Mouse (Mus musculus) thymus, adult 18-20 months (tissue): ENCODE measurements around the gene Cavin4.
"Not testable (repeated sequence)": the region's sequence is repeated elsewhere in the genome, so short reads cannot be mapped to it uniquely, and the experiment has no call there.

Experiments used
- DNase-seq, 2 experiments: peaks; one replicate each; pipeline ENCODE4 v3.0.0; 2022; ENCODE audit warnings: mixed read lengths in 2 of 2

The Cavin4 gene

GRCm38 (mm10) chr4:48674412-48674811 lies 11.1 kb downstream of the Cavin4 start:
- DNase-seq, result no peak

GRCm38 (mm10) chr4:48676570-48677185 lies 13.4 kb downstream of the Cavin4 start:
- DNase-seq, result no peak

- no peak for DNase-seq
Observed at GRCm38 (mm10) chr4:48677276-48677675, 14.0 kb downstream of the Cavin4 start.

- DNase-seq, result no peak
Observed at GRCm38 (mm10) chr4:48677812-48678211, 14.5 kb downstream of the Cavin4 start.

- no peak for DNase-seq
Observed at GRCm38 (mm10) chr4:48678793-48679192, 15.5 kb downstream of the Cavin4 start.

- not testable (repeated sequence) for DNase-seq
Observed at GRCm38 (mm10) chr4:48679728-48680127, 16.4 kb downstream of the Cavin4 start.

- no peak for DNase-seq
Observed at GRCm38 (mm10) chr4:48680214-48680613, 16.9 kb downstream of the Cavin4 start.

- DNase-seq, result no peak
Observed at GRCm38 (mm10) chr4:48680648-48681343, 17.5 kb downstream of the Cavin4 start.

- no peak for DNase-seq
Observed at GRCm38 (mm10) chr4:48683126-48683525, 19.8 kb downstream of the Cavin4 start.

- not testable (repeated sequence) for DNase-seq
Observed at GRCm38 (mm10) chr4:48683633-48684209, 20.4 kb downstream of the Cavin4 start.

- no peak for DNase-seq
Observed at GRCm38 (mm10) chr4:48684593-48685187, 21.4 kb downstream of the Cavin4 start.

GRCm38 (mm10) chr4:48688148-48688547 lies 24.8 kb downstream of the Cavin4 start:
- no peak for DNase-seq

GRCm38 (mm10) chr4:48690640-48691039 lies 27.3 kb downstream of the Cavin4 start:
- no peak for DNase-seq

- no peak for DNase-seq
Observed at GRCm38 (mm10) chr4:48691793-48692437, 28.6 kb downstream of the Cavin4 start.

GRCm38 (mm10) chr4:48692736-48693292 lies 29.5 kb downstream of the Cavin4 start:
- DNase-seq, result no peak

- no peak for DNase-seq
Observed at GRCm38 (mm10) chr4:48696706-48697105, 33.4 kb downstream of the Cavin4 start.

GRCm38 (mm10) chr4:48697302-48697701 lies 34.0 kb downstream of the Cavin4 start:
- no peak for DNase-seq

- DNase-seq, result no peak
Observed at GRCm38 (mm10) chr4:48715865-48716650, 52.7 kb downstream of the Cavin4 start.

GRCm38 (mm10) chr4:48716817-48717216 lies 53.5 kb downstream of the Cavin4 start:
- no peak for DNase-seq
